Mouse (Mus musculus): ENCODE data around the gene Tor3a. TPM values are rescaled to one million over a fixed set of nuclear protein-coding genes. Genes with fewer than 3 reads are reported as not detected.
"Not testable (repeated sequence)": the region's sequence is repeated elsewhere in the genome, so short reads cannot be mapped to it uniquely, and the experiment has no call there.

Tor3a gene
- polyA plus RNA-seq, 1 experiment from 2014 or later: 16.8 TPM

DNA sequence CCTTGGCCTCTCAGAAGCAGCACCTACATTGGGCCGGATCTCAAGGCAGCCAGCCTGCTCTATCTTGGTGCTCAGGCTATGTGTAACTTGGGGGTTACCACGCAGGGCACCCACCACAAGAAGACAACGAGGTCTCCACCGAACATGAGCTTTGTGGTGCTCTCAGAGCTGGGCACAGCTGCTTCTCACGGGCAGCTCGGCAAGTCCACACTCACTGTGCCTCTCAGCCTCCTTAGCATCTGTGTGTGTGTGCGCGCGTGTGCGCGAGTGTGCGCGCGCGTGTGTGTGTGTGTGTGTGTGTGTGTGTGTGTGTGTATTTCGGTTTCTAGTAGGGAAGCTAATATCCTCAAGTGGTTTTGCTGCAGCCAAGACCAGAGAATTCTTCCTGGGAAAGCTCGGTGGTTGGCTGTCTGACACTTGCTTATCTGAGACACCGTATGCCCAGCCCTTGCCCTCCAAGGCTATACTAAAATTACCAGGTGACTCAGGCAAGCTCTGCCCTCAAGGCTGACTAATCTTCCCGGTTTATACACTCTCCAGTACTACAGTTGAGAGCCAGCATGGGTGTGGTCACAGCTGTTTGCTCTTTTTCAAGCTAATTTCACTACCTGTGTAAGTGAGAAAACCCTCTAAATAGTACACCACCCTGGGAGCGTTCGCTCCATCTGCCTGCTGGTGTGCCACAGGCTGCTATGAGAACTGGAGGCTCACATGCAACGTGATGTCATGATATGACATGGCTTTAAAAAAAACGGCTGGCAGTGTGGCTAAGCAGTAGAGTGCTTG is 6.8 kb downstream of the Tor3a start:
- H3K27me3 ChIP-seq: no peaks in the 10 kb centered on the region
- H3K4me2 ChIP-seq: no peak overlapping the region
- ATAC-seq (replicated peaks; ENCODE audit: low FRiP score): no peak
- H3K9me3 ChIP-seq (replicated peaks): no peaks in the 10 kb centered on the region
- H3K4me3 ChIP-seq (replicated peaks): no peak overlapping the region
- H3K9ac ChIP-seq: no peak overlapping the region
- H3K27ac ChIP-seq: no peak overlapping the region
- no peaks in the 10 kb centered on the region for H3K36me3 ChIP-seq
- 87% methylated on average over 23 of the region's 23 CpGs for WGBS
- peaks cover 7% of the 10 kb centered on the region; the same call in 1 of the 2 replicates for H3K4me1 ChIP-seq

DNA sequence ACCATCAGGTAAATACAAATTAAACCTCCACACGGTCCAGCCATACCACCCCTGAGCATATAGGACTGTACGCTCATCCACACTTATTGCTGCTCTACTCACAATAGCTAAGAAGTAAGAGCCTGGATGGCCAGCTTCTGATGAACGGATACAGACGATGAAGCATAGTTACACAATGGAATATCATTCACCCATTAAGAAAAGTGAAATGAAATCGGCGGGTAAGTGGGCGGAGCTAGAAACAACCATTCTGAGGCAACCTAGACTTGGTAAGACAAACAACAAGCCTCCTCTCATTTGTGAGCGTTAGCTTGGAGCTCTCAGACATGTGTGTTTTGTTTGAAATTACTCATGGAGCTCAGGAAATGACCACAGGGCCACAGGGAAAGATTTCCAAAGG is 8.4 kb downstream of the Tor3a start:
- no peak overlapping the region for H3K27ac ChIP-seq

DNA sequence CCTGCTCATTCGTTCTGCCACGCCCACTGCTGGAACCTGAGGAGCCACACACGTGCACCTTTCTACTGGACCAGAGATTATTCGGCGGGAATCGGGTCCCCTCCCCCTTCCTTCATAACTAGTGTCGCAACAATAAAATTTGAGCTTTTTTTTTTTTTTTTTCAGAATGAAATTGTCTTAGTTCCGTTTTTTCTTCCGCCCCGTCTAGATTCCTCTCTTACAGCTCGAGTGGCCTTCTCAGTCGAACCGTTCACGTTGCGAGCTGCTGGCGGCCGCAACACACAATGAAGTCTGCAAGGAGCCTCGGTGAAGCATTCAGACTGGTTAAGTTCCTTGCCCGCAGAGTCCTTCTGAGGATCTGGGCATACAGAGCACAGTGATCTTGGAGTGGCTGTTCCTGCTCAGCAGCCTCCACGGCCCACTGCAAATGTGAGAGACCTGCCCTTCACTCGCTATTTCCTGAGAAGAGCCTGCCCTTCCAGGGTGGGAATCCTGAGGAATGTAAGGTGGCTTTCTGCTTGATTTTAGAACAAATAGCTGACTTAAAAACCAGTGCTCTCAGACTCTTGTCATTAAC is 13.4 kb downstream of the Tor3a start:
- WGBS: 65% methylated on average over 21 of the region's 21 CpGs
- ATAC-seq (replicated peaks; ENCODE audit: low FRiP score); H3K4me3 ChIP-seq (replicated peaks): not testable (repeated sequence)

More for the DNA sequence above, 8.4 kb downstream of the Tor3a start:
- no peak overlapping the region for H3K4me2 ChIP-seq
- 92% methylated on average over 8 of the region's 8 CpGs for WGBS
- H3K4me1 ChIP-seq: peaks cover 7% of the 10 kb centered on the region; the same call in 1 of the 2 replicates
- no peak overlapping the region for H3K9ac ChIP-seq
- H3K9me3 ChIP-seq (replicated peaks): no peaks in the 10 kb centered on the region
- ATAC-seq (replicated peaks; ENCODE audit: low FRiP score): no peak
- no peaks in the 10 kb centered on the region for H3K27me3 ChIP-seq
- no peaks in the 10 kb centered on the region for H3K36me3 ChIP-seq
- H3K4me3 ChIP-seq (replicated peaks): no peak overlapping the region

DNA sequence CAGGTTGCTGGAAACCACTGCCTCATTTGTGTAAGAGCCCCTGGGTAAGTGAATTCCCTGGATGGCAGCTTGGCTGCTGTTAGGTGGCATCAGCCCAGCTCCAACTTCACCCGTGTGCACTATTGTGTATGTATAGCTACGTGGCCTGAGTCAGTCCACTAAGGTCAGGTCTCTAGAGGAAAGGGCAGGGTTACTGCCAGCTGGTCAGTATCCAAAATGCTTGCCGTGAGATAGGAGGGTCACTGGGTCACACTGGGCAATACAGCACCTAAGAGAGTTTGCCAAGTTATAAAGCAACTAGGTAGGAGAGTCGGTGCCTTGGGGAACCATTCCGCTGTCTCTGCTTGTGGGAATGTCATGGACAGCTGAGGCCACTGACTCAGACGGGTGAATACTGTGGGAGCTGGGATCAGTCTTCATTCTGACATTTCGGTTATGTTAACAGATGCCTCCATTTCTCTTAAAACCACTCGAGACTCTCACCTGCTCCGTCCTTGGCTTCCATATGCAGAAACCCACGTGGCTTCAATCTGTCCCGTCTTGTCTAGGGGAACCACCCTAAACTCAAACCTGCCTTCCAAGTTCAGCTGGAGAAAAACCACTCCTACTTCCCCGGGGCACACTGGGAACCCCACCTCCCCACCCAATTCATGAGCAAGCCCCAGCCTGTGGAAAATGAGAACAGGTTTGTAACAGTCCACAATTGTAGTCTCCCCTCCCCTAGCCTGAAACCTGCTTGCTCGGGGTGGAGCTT is 14.1 kb downstream of the Tor3a start:
- Histone ChIP-seq H3K9me3 (replicated peaks) (no peaks in the 10 kb centered on the region), H3K4me2 (no peak overlapping the region), H3K36me3 (no peaks in the 10 kb centered on the region), H3K4me3 (replicated peaks) (no peak overlapping the region), H3K4me1 (peaks cover 7% of the 10 kb centered on the region), H3K27me3 (no peaks in the 10 kb centered on the region), H3K27ac (no peak overlapping the region), H3K9ac (no peak overlapping the region)
- 0 out of 2 replicates have a peak, but pooled peaks have one; percentile 20 for ATAC-seq (replicated peaks; ENCODE audit: low FRiP score)
- WGBS: 74% methylated on average over 13 of the region's 13 CpGs

More for the DNA sequence above, 13.4 kb downstream of the Tor3a start:
- 0 out of 2 replicates have a peak overlapping the region, but pooled peaks have one; percentile 2 for H3K27ac ChIP-seq
- not testable (repeated sequence) for H3K9me3 ChIP-seq (replicated peaks); H3K27me3 ChIP-seq; H3K9ac ChIP-seq; H3K36me3 ChIP-seq; H3K4me2 ChIP-seq; H3K4me1 ChIP-seq

DNA sequence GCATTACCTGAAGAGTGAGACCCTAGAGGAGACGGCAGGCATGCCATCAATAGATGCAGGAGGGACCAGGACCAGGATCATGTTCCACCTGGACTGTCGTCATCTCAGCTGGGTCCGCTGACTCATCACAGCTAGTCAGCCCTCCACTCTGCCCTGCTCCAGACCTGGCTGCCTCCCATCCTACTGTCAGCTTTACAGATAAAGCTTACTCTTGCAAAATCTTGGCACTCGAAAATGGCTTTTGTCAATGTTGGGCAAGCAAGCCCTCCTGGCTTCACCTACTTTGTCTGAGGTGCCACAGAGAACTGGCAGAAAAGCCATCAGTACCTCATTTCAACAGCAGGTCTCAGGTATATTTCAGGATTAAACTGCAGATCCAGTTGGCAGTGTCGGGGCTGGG is 15.5 kb downstream of the Tor3a start:
- H3K9ac ChIP-seq: no peak overlapping the region
- no peak overlapping the region for H3K4me3 ChIP-seq (replicated peaks)
- ATAC-seq (replicated peaks; ENCODE audit: low FRiP score): no peak
- H3K9me3 ChIP-seq (replicated peaks): no peaks in the 10 kb centered on the region
- H3K36me3 ChIP-seq: 0 out of 2 replicates have a peak, but pooled peaks cover 3% of the 10 kb centered on the region
- peaks cover 14% of the 10 kb centered on the region for H3K4me1 ChIP-seq
- no peak overlapping the region for H3K4me2 ChIP-seq
- H3K27me3 ChIP-seq: no peaks in the 10 kb centered on the region
- WGBS: 67% methylated on average over 5 of the region's 5 CpGs
- H3K27ac ChIP-seq: no peak overlapping the region

DNA sequence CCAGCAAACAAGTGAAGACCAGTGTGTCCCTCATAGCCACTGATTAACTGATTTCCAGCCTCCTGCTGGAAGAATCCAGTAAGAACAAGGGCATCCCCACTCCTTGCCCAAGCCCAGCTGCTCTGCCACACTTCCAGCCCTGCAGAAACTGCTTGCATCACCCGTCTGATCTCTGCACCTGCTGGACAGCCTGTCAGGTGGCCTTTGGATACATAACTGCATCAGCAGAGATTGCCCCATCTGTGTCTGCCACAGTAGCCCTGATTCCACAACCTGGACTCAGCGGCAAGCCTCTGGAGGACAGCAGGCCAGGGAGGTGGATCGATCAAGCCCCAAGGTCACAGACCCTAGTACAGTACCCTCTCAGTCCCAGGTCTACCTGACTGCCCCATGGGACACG is 16.6 kb downstream of the Tor3a start:
- Histone ChIP-seq H3K4me2 (no peak overlapping the region), H3K4me3 (replicated peaks) (no peak overlapping the region), H3K27me3 (no peaks in the 10 kb centered on the region), H3K9me3 (replicated peaks) (no peaks in the 10 kb centered on the region), H3K4me1 (peaks cover 15% of the 10 kb centered on the region), H3K27ac (no peak overlapping the region), H3K36me3 (0 out of 2 replicates have a peak, but pooled peaks cover 3% of the 10 kb centered on the region), H3K9ac (no peak overlapping the region)
- 85% methylated on average over 4 of the region's 4 CpGs for WGBS
- no peak for ATAC-seq (replicated peaks; ENCODE audit: low FRiP score)

DNA sequence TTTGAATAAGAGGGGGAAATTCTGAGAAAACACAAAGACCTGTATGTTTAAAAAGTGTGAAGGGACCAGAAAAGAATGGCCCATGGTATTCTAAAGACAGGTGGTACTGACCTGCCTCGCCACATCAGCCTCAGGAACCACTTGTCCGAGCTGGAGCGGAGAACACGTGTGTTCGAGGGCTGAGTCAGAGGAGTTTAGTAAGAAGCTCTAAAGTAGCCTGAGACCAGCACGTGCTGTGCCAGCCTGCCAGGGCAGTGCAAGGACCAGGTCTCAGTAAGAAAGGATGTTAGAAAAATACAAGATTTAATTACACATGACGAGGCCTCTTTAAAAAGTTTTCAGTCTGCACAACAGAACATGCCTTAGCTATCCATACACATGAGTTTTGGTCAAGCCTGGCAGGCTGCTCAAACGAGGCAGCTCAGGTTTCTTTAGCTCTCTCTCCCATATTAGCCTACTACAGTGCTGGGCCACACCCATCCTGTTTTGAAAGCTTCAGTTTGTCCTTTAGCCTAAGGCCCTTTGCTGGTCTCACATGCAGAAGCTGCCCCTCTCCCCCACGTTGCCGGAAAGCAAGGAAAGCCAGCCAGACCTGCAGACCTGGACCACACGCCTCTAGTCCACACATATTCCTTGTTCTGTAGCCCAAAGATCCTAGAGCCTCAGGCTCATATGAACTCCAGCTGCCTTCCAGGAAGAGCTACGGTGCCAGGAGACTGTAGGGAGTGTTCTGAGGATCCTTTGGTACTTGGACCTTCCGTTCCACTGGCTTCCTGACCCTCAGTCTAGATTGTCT is 19.2 kb downstream of the Tor3a start:
- WGBS: 57% methylated on average over 13 of the region's 13 CpGs

DNA sequence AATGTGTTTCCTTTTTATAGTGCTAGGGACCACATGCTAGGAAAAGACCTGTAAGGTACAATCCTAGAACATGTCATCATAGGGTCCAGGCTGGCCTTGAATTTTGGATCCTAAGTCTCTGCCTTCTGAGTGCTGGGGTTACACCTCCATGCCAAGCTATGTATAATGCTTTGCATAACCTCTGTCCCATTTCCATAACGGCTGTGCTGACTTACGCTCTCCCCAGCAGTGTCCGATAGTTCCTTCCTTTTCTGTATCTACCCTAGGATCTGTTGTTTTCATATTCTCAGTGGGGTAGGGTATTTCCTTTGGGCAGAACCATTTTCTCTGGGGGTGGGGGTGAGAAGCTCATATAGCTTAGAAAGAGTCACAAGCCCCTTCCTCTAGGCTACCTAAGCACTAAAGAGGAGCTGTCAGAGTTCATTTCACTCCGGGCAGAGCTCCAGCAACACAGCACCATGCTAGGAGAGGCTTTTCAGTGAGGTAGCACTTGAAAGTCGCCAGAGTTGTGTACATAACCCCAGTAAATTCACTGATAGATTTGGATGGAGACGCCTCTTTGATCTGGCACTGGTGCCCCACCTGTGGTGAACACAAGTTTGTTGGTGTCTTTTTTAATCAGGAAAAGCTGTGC is 21.9 kb downstream of the Tor3a start:
- H3K4me1 ChIP-seq: peaks cover 17% of the 10 kb centered on the region
- H3K36me3 ChIP-seq: peaks cover 17% of the 10 kb centered on the region; the same call in 1 of the 2 replicates
- no peak for ATAC-seq (replicated peaks; ENCODE audit: low FRiP score)
- no peak overlapping the region for H3K4me3 ChIP-seq (replicated peaks)
- H3K27me3 ChIP-seq: no peaks in the 10 kb centered on the region
- H3K9ac ChIP-seq: no peak overlapping the region
- 61% methylated on average over 6 of the region's 6 CpGs for WGBS
- no peak overlapping the region for H3K27ac ChIP-seq
- H3K9me3 ChIP-seq (replicated peaks): no peaks in the 10 kb centered on the region
- H3K4me2 ChIP-seq: no peak overlapping the region

More for the DNA sequence above, 19.2 kb downstream of the Tor3a start:
- H3K9me3 ChIP-seq (replicated peaks): no peaks in the 10 kb centered on the region
- H3K27me3 ChIP-seq: no peaks in the 10 kb centered on the region
- H3K4me3 ChIP-seq (replicated peaks): no peak overlapping the region
- no peak overlapping the region for H3K9ac ChIP-seq
- ATAC-seq (replicated peaks; ENCODE audit: low FRiP score): no peak; the same call in 1 of the 2 replicates
- peak overlapping the region; percentile 48; the same call in 1 of the 2 replicates for H3K27ac ChIP-seq
- no peak overlapping the region for H3K4me2 ChIP-seq
- H3K4me1 ChIP-seq: peaks cover 17% of the 10 kb centered on the region
- 0 out of 2 replicates have a peak, but pooled peaks cover 3% of the 10 kb centered on the region for H3K36me3 ChIP-seq

DNA sequence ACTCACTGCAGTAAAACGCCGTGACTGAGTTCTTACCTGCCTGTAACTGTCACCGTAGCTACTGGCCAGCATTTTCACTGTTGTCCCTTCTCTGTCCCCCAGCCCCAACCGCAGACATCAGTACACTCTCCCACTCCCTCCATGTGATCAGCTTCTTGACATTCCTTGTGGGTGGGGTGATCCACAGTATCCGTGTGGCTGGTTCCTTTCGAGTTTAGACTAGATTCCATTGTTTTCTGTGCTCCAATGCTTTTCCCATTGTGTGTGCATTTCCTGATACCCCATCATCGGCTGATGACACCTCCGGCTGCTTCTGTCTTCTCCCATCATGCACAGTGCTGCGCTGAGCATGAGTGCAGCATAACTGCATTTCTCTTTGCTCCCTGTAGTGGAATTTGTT is 23.5 kb downstream of the Tor3a start:
- H3K9me3 ChIP-seq (replicated peaks): no peaks in the 10 kb centered on the region
- H3K36me3 ChIP-seq: peaks cover 27% of the 10 kb centered on the region; the same call in 1 of the 2 replicates
- H3K4me2 ChIP-seq: no peak overlapping the region
- H3K27me3 ChIP-seq: no peaks in the 10 kb centered on the region
- no peak for ATAC-seq (replicated peaks; ENCODE audit: low FRiP score)
- no peak overlapping the region for H3K9ac ChIP-seq
- H3K27ac ChIP-seq: no peak overlapping the region
- no peak overlapping the region for H3K4me3 ChIP-seq (replicated peaks)
- peaks cover 15% of the 10 kb centered on the region for H3K4me1 ChIP-seq
- 83% methylated on average over 9 of the region's 9 CpGs for WGBS

DNA sequence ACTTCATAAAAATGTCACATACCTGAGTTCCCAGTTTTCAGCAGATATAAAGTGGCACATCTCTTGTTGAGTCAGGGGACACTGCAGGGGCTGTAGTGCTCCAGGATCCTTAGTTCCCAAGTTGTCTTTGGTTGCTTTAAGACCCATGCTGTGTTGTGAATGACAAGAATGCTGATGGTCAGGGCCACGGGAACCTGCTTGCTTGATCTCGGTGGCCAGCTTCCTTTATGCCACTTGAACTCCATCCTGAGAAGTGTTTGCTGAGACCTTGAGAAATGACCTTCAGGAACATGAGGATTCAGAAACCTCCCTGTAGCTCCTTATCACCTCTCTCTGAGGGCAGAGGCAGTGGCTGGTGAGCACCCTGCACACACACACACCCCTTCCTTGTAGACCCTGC is 25.5 kb downstream of the Tor3a start:
- no peaks in the 10 kb centered on the region for H3K27me3 ChIP-seq
- WGBS: 43% methylated on average over 2 of the region's 2 CpGs
- no peak overlapping the region for H3K4me2 ChIP-seq
- ATAC-seq (replicated peaks; ENCODE audit: low FRiP score): no peak
- no peaks in the 10 kb centered on the region for H3K9me3 ChIP-seq (replicated peaks)
- peaks cover 24% of the 10 kb centered on the region; the same call in 1 of the 2 replicates for H3K36me3 ChIP-seq
- H3K4me1 ChIP-seq: 0 out of 2 replicates have a peak, but pooled peaks cover 6% of the 10 kb centered on the region
- H3K4me3 ChIP-seq (replicated peaks): no peak overlapping the region
- no peak overlapping the region for H3K9ac ChIP-seq
- H3K27ac ChIP-seq: no peak overlapping the region

DNA sequence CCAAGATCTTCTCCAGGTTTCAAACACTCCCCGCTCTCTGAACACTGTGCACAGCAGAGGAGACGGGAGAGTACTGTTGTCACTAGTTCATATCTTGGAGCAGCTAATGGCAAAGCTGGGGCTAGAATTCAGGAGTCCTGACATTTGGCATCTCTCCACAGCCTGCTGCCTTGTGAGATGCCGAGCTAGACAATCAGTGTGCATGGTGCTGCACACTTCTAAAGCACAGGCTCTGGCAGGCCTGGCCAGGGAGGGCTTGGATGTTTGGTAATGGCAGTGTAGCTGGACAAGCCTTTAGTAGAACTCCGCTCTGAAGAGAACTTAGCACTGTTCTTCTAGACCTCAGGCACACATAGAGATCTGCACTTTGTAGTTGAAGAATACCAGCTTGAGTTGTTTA is 28.2 kb downstream of the Tor3a start:
- no peak for ATAC-seq (replicated peaks; ENCODE audit: low FRiP score)
- no peak overlapping the region for H3K4me2 ChIP-seq
- no peaks in the 10 kb centered on the region for H3K9me3 ChIP-seq (replicated peaks)
- peaks cover 7% of the 10 kb centered on the region; the same call in 1 of the 2 replicates for H3K4me1 ChIP-seq
- WGBS: 89% methylated on average over 4 of the region's 4 CpGs
- H3K27me3 ChIP-seq: no peaks in the 10 kb centered on the region
- H3K4me3 ChIP-seq (replicated peaks): no peak overlapping the region
- H3K27ac ChIP-seq: no peak overlapping the region
- H3K36me3 ChIP-seq: peaks cover 51% of the 10 kb centered on the region
- no peak overlapping the region for H3K9ac ChIP-seq

Data from kidney, embryonic 15.5 days (tissue).